Mouse (Mus musculus): ENCODE measurements at regions not wholly inside any gene's neighbourhood (a gene's known extent, or its start where the extent isn't known, plus 50 kb on each side); places are given as distances from the start of the nearest gene placed in this dataset.

DNA sequence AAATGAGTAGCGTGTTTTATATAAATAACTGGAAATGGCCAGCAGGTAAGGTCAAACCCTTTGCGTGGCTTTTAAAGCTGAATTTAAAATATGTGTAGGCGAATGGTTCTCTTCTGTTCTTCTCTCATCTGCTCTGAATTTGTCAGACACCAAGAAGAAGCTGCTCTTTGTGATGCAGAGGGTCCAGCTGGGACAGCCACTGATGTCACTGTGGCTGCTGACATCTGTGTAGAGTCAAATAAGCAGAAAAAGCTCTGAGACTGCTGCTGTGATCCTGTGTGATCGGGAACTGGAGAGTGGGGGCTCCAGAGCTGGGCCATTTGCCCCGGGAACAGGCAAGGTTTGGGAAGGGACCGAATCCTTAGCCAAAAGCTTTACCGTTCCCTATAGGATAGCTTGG lies 68.6 kb upstream of the Bend4 start:
- no peak for TF ChIP-seq CTCF (IDR thresholded peaks at IDR 0.05; ENCODE audit: borderline replicate concordance, control insufficient read depth, extremely low read depth, insufficient read depth, low read length, poor library complexity)
- no peak for TF ChIP-seq POLR2A (IDR thresholded peaks at IDR 0.05; ENCODE audit: control insufficient read depth, extremely low read depth, insufficient read depth, low read length, poor library complexity)
